ENCODE assay signal across 20 mouse cellular contexts in genomic region chr13:90106139-90106538, GRCm38 (mm10). TPM values are rescaled to one million over a fixed set of nuclear protein-coding genes. Genes with fewer than 3 reads are reported as not detected.
A peak's percentile ranks its signal among the peaks of the same experiment; 100 is the strongest.
DNase-seq lines count a peak whose midpoint lies in the region.
"Had no signal": no experiment of that assay in that cellular context is flagged by ENCODE, and none has a peak within 500 bp of the region (broad histone marks: within the 10 kb centered on the region; RNA-seq: fewer than 3 reads in every experiment).

No protein-coding gene starts in this region.

- DNase-seq in frontal cortex, adult 2 months (ENCODE audit: extremely low spot score in 1 of 2, low spot score in 1 of 2) = peak; percentile 18 to 33
- DNase-seq in frontal cortex, postnatal 10 days (ENCODE audit: low spot score in 2 of 2) = no peak
- peak; percentile 34 to 37 for DNase-seq in kidney, postnatal 4 days
- no peak for DNase-seq in kidney, adult 18-20 months
- peak; percentile 28 for DNase-seq in right cerebral cortex, adult 18-20 months
- DNase-seq in right cerebral cortex, postnatal 10 days (ENCODE audit: low spot score in 2 of 2) = no peak
- no peak for DNase-seq in testis, postnatal 10 days (ENCODE audit: low spot score)
- DNase-seq: adrenal gland, postnatal 10 days; cerebellum, adult 11-12 months; cerebellum, adult 9-11 months; embryo, embryonic 11 days; gastrocnemius, postnatal 25 days; heart, adult 18-20 months; heart, postnatal 4 days; layer of hippocampus, postnatal 36 days; liver, embryonic 13.5 days; lung, embryonic 14.5 days; lung, postnatal 14 days; retina, postnatal 1 day; thymus, postnatal 25 days had no signal

RNA-seq across cellular contexts. Expression of gene Xrcc4, which starts 16.7 kb away (rescaled TPM):
- 9.7 and 12.2 TPM in 2 replicates for polyA plus RNA-seq in frontal cortex, adult 2 months (2012; rRNA removed)

RNA-seq across cellular contexts. Expression of gene Tmem167, which starts 17.2 kb away (rescaled TPM):
- 12.2 and 13.2 TPM in 2 replicates for polyA plus RNA-seq in frontal cortex, adult 2 months (2012; rRNA removed)

Comparison
In these comparisons a context has a peak if more than half of its experiments do, and no peak if none do; other contexts are left out.
1. DNase-seq: peak in frontal cortex, adult 2 months (2 of 2), kidney, postnatal 4 days (2 of 2) and right cerebral cortex, adult 18-20 months (single experiment); none in frontal cortex, postnatal 10 days (0 of 2), kidney, adult 18-20 months (single experiment), right cerebral cortex, postnatal 10 days (0 of 2) and testis, postnatal 10 days (single experiment).